Mouse (Mus musculus): Measurements from ENCODE around the gene Nlrp3.

DNA sequence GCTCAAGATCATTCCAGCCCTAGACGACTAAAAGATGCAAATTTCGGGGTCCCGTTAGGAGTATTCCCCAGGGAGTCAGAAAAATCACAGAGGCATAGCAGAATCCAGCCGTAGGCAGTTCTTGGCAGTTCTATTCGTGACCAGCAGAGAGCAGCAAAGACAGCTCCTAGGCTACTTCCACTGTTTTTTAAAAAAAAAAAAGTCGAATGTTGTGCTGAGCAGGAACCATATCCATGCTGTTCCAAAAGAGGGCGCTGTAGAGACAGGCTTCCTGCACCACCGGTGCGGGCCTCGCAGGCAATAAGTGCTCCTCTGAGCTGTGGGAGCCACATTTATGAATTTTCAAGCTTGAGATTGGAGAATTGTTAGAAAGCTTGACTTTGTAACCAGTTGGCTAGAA, 16.1 kb upstream of the Nlrp3 start:
- TF ChIP-seq POLR2A (IDR thresholded peaks at IDR 0.05; ENCODE audit: borderline replicate concordance, extremely low read depth, insufficient read depth, insufficient read length, poor library complexity, severe bottlenecking), result no peak
- TF ChIP-seq CTCF (IDR thresholded peaks at IDR 0.05; ENCODE audit: borderline replicate concordance, extremely low read depth, insufficient read depth, insufficient read length), result peak; percentile 74

All from brain, embryonic 14.5 days (tissue).